Mouse (Mus musculus): ENCODE data around the gene Edar. TPM values are rescaled to one million over a fixed set of nuclear protein-coding genes. Genes with fewer than 3 reads are reported as not detected.

Gene Edar
- polyA plus RNA-seq (2017; shearing (Covaris generic)): not detected

DNA sequence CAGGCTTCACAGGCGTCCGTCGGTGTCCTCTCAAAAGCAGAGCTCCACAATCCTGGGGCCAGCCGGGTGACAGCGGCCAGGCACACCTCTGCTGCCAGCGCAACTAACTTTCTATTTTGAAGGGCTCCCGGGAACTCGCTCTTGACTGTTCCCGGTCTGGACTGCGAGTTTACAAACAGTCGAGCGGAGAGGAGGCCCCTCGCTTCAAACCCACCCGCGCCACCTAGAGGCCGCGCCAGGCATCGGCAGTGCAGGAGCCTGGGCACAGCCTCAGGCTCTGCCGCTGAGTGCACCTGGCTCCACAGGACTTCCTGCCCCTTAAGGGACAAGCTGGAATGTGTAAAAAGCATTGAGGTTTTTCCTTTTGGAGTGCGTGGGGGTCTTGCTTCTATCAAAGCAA lies at the start of gene Edar:
TSS of gene Edar (minus strand) at position 122 of the 400 bp plus-strand sequence.

DNA sequence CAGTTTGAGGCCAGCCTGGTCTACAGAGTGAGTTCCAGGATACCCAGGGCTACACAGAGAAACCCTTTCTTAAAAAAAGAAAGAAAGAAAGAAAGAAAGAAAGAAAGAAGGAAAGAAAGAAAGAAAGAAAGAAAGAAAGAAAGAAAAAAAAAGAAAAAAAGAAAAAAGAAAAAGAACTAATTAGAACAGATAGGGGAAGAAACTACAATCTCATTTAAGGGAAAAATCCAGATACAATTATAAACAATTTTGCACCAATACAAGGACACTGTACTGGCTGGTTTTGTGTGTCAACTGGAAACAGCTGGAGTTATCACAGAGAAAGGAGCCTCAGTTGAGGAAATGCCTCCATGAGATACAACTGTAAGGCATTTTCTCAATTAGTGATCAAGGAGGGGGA lies 42.7 kb upstream of the Edar start, which contains the start of gene Gm17542:
TSS of gene Gm17542 (minus strand) at position 101 of the 400 bp plus-strand sequence.

Other genes starting within 250 kb of the Edar start
- gene Ranbp2, start 228.7 kb downstream of the Edar start, polyA plus RNA-seq (2017; shearing (Covaris generic)): 10 to 100 TPM; 34.7 to 42.3 TPM
- gene Ccdc138, start 177.7 kb downstream of the Edar start, polyA plus RNA-seq (2017; shearing (Covaris generic)): 1 to 10 TPM; 2.1 to 6.4 TPM
- not detected for gene Gm17542, start 42.6 kb upstream of the Edar start, polyA plus RNA-seq (2017; shearing (Covaris generic))
- under 1 TPM in 1 of 2 experiments, not detected in 1; 0.38 TPM for gene Sh3rf3, start 137.7 kb upstream of the Edar start, polyA plus RNA-seq (2017; shearing (Covaris generic))

All from activated CD4-positive, CD25-positive, alpha-beta regulatory T cell (primary cell).